Mouse (Mus musculus) gastrocnemius, adult 2 months (tissue): ENCODE data around the gene Mta3. TPM values are rescaled to one million over a fixed set of nuclear protein-coding genes. Genes with fewer than 3 reads are reported as not detected.

Source experiments
- DNase-seq: peaks from one replicate; pipeline ENCODE4 v3.0.0; 2022
- H3K27ac ChIP-seq: fragments of 200-600 bp; 2 replicates; pipeline ENCODE4 v1.8.1; 2022; ENCODE audit warnings: mild to moderate bottlenecking
- H3K4me3 ChIP-seq: fragments of 200-600 bp; 2 replicates; pipeline ENCODE4 v1.8.1; 2022; ENCODE audit warnings: mild to moderate bottlenecking, moderate library complexity
- CTCF ChIP-seq: fragments of 200-600 bp; IDR thresholded peaks from 2 replicates; pipeline ENCODE4 v1.8.1; 2022; ENCODE audit warnings: antibody characterized with exemption, mild to moderate bottlenecking, moderate library complexity
- intact Hi-C: fragments of 180-260 bp; cut with DNase I; formaldehyde crosslinking; loops from one replicate; pipeline ENCODE4 v1.15.1; 2025
- total RNA-seq, 2 experiments: library from RNA; stranded (reverse); gene quantifications; 2 replicates each; pipeline ENCODE4 v1.2.3; 2021

Mta3 gene
- total RNA-seq, 2 experiments from 2014 or later = 7.7 to 10.2 TPM

DNA sequence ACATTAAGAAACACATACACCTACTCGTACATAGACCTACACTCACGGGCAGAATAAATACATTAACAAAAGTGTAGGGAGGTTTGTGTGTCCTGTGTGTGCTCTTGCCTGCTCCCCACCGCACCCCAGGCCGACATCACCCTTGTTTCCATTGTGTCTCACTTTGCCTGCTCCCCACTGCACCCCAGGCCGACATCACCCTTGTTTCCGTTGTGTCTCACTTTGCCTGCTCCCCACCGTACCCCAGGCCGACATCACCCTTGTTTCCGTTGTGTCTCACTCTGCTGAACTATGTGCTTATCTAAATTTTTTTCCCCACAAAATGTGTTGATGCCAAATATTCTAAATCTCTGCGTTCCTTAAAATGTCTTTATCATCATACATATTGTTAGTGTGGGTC is 15.2 kb downstream of the Mta3 start:
- Histone ChIP-seq H3K4me3 (no peak overlapping the region), H3K27ac (no peak overlapping the region)
- DNase-seq = no peak
- TF ChIP-seq CTCF = no peak
- intact Hi-C loops = no loop called here

DNA sequence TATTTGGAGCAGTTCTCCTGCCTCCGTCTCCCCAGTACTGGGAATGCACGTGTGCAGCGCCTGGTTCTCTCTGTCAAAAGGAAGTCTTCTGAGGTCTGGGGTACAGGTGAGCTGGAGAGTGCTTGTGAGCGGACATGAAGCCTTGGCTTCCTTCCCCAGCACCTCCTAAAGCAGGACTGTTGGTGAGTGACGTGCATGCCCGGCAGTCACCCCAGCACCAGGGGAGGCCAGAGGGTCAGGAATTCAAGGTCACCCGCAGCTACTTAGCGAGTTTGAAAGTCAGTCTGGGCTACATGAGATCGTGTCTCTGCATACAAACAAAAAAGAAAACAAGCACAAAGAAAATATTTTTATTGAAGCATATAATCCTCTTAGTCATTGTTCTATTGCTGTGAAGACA is 17.1 kb downstream of the Mta3 start:
- no peak overlapping the region for H3K4me3 ChIP-seq
- intact Hi-C loops = no loop called here
- DNase-seq = no peak
- no peak overlapping the region for H3K27ac ChIP-seq
- TF ChIP-seq CTCF = no peak

DNA sequence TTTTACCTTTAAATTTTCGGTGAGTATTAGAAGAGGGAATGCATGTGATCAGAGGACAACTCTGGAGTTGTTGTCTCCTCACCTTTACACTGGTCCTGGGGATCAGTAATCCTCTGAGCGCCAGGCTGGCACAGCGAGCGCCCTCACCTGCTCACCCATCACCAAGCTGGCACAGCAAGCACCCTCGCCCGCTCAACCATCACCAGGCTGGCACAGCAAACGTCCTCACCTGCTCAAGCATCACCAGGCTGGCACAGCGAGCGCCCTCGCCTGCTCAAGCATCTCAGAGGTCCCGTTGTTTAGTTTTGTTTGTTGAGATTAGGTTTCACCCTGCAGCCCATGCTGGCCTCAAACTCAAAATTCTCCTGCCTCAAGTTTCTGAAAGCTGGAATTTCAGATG is 20.5 kb downstream of the Mta3 start:
- Histone ChIP-seq H3K4me3 (no peak overlapping the region), H3K27ac (no peak overlapping the region)
- no peak for TF ChIP-seq CTCF
- DNase-seq = no peak
- intact Hi-C loops = no loop called here

DNA sequence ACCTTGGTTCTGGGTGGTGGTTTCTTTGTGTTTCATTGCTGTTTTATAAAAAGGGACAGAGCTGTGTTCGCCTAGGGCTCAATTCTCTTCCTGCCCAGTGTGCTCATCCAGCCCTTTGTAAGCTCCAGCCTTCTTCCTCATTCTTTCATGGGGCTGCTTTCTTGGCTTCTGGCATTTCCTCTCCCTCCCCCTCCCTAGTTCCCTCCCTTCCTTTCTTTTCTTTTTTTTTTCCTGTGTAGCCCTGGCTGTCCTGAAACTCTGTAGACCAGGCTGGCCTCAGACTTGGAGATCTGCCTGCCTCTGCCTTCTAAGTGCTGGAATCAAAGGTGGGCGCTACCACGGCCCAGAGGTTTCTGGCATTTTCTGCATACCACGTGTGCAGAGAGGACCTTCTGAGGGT is 21.7 kb downstream of the Mta3 start:
- H3K27ac ChIP-seq = no peak overlapping the region
- TF ChIP-seq CTCF = no peak

DNA sequence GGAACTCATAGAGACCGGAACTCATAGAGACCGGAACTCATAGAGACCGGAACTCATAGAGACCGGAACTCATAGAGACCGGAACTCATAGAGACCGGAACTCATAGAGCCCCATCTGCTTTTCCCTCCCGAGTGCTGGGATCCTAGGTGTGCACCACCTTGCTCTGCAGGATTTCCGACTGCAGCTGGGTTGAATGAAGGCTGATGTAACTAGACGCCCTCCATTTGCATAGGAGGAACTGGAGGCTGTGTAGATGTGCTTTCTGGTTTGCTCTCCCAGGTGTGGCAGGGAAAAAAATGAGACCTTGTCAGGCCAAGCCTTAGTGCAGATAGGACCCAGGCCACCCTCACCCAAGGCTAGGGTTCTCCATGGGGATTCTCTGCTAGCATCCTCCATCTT is 23.1 kb downstream of the Mta3 start:
- no peak for DNase-seq
- intact Hi-C loops = no loop called here
- Histone ChIP-seq H3K4me3 (no peak overlapping the region), H3K27ac (no peak overlapping the region)
- TF ChIP-seq CTCF = no peak

More for the DNA sequence above, 21.7 kb downstream of the Mta3 start:
- H3K4me3 ChIP-seq = no peak overlapping the region
- intact Hi-C loops = no loop called here
- no peak for DNase-seq

DNA sequence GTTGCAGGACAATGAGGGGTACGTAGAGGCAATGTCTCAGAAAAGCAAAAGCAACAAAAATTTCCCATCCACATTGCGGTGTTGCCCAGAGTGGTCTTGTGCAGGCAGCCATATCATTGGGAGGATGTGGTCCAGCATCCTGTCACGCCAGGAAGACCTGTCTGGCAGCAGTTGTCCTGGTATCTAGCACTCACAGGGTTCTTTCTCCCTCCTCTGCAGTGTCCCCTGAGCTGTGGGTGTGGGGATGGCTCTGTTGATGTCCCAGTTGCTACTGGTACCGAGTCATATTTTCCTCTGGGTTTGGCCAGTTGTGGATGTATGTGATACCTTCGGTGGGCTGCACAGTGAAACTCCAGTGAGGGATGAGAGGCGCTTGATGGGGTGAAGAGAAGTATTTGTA is 24.2 kb downstream of the Mta3 start:
- TF ChIP-seq CTCF = no peak
- intact Hi-C loops = loop anchor here (5.0 kb wide), 1 partner anchor 98 kb away; the partner anchor contains the start of gene Kcng3
- no peak overlapping the region for H3K4me3 ChIP-seq
- no peak overlapping the region for H3K27ac ChIP-seq
- DNase-seq = no peak

DNA sequence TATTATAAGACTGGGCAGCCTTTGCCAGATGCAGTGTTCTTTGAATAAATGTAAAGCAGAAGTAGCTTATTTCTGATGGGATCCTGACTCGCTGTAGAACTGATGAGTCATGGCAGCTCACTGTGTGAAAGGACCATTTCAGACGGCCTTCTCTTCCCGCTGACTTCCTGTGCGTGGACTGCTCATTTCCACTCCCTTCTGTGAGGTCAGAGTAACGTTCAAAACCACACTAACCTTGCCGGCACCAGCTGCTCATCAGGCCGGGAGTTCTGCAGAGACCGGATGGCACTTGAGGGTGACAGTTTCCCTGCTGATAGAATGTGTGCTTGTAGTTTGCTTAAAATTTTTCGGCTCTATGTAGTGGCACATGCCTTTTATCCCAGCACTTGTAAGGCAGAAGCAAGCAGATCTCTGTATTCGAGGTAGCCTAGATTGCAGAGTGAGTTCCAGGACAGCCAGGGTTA is 26.2 kb downstream of the Mta3 start:
- peak overlapping the region; percentile 56 for H3K27ac ChIP-seq
- no peak for DNase-seq
- no peak for TF ChIP-seq CTCF
- H3K4me3 ChIP-seq = peak overlapping the region; percentile 32
- intact Hi-C loops = loop anchor here (5.0 kb wide), 1 partner anchor 100 kb away; the partner anchor contains the start of gene Kcng3

DNA sequence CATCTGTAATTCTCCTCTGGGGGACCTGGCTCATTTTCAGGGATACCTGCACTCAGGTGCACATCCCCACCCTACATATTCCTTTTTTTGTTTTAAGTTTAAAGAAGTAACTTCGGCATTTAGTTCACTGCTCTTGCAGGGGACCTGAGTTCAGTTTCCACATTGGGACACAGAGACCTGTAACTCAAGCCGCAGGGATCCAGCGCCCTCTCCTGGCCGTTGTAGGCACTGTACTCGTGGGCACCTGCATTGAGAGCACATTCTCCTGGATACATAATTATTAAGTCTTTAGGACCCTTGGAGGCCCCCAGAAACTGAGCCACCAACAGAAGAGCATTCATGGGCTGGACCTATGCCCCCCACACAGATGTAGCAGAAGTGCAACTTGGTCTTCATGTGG is 26.8 kb downstream of the Mta3 start:
- intact Hi-C loops = loop anchor here (5.0 kb wide), 1 partner anchor 100 kb away; the partner anchor contains the start of gene Kcng3
- no peak overlapping the region for H3K4me3 ChIP-seq
- DNase-seq = peak; percentile 61
- peak; percentile 80 for TF ChIP-seq CTCF
- no peak overlapping the region for H3K27ac ChIP-seq

DNA sequence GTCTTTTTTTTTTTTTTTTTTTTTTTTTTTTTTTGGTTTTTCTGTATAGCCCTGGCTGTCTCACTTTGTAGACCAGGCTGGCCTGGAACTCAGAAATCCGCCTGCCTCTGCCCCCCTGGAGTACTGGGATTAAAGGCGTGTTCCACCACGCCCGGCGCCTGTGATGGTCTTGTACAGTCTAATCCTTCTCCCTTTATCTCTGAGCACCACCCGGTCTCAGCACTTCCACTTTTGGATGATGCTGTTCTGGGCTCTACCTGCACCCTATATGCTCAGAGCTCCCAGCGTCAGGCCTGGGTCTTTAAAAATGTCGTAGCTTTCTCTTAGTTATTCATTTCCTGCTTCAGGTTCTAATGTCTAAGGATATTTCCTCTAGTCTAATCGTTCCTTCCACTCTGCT is 30.7 kb downstream of the Mta3 start:
- DNase-seq = no peak
- Histone ChIP-seq H3K27ac (no peak overlapping the region), H3K4me3 (no peak overlapping the region)
- intact Hi-C loops = no loop called here
- TF ChIP-seq CTCF = no peak

DNA sequence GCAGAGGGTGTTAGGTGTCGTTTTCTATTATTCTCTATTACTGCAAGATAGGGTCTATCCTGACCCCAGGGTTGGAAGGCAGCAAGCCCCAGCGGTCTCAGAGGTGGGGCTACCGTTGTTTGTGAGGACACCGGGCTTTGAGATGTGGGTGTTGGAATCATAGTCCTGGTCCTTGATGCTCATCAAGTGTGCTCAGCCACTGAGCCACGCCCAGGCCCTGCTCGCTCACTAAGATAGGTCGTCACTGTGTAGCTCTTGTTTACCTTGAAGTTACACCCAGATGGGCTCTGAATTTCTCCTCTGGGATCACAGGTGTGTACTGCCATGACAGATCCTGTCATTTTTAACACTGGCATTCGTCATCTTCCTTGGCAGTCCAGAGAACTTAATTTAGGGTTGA is 31.8 kb downstream of the Mta3 start:
- no peak for TF ChIP-seq CTCF
- intact Hi-C loops = no loop called here

DNA sequence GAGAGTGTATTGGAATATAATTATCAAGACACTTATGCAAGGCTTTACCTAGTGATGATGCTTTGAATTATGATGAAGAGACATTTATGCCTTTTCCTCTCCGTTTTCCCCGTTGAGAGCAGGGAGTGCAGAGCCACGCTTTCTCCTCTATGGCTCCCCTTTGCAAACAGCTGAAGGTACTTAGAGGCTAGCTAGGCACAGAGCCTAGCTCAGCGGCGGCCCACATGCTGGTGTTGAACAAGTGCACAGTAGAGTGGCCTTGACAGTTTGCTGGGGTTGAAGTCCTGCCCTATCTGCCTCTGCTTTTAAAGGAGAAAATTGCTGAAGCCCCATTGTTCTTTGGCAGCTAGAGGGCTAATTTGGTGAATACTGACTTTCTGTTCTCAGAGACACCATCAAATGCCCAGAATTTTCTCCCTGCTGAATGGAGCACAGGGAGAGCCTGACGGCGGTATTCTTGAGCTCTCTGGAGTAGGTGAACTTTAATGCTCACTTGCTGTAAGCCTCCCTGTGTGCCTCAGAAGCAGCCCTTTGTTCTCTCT is 34.2 kb downstream of the Mta3 start:
- no peak for DNase-seq
- no peak for TF ChIP-seq CTCF
- intact Hi-C loops = no loop called here
- H3K27ac ChIP-seq = no peak overlapping the region
- no peak overlapping the region for H3K4me3 ChIP-seq

More for the DNA sequence above, 31.8 kb downstream of the Mta3 start:
- H3K4me3 ChIP-seq = no peak overlapping the region
- no peak for DNase-seq
- H3K27ac ChIP-seq = no peak overlapping the region

DNA sequence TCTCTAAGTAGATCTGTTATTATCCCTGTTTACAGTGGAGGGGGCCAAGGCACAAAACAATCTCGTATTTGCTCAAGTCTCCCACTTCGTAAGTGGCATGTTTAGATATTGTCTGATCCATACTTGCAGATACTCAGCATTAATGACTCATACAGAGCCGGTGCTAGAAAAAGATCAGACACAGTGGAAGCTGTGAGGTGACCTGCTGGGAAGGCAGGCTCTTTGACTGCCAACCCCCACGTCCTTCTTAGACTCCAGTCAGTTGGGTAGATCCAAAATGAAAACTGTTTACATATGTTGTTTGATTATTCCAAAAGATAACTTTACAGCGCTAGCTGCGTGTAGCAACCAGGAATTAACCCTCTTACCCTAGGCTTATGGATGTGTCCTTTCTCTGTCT is 35.3 kb downstream of the Mta3 start:
- Histone ChIP-seq H3K27ac (no peak overlapping the region), H3K4me3 (no peak overlapping the region)
- intact Hi-C loops = no loop called here
- no peak for DNase-seq
- no peak for TF ChIP-seq CTCF

DNA sequence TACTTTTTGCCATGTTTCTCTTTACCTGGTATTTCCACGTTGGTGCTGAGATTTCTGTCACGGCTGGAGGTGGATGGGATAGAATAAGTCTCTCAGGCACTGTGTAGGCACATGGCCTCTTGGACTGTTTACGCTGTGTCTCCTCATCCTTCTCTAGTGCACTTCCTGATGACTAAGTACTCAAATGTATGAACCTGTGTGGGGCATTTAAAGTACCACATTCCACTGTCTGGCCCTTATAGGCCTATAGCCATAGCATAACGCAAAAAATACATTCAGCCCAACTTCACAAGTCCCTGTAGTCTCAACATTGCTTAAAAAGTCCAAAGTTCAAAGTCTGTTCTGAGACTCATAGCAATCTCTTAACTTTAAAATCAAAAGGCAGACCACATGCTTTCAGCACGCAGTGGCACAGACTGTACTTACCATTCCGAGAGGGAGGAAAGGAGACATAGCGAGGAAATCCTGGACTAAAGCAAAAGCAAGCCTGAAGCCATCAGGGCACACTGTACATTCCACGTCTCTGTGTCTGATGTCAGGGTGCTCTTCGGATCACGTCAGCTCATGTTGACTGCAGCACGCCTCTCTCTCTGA is 38.4 kb downstream of the Mta3 start:
- TF ChIP-seq CTCF = no peak
- intact Hi-C loops = no loop called here
- Histone ChIP-seq H3K4me3 (no peak overlapping the region), H3K27ac (no peak overlapping the region)
- DNase-seq = no peak

DNA sequence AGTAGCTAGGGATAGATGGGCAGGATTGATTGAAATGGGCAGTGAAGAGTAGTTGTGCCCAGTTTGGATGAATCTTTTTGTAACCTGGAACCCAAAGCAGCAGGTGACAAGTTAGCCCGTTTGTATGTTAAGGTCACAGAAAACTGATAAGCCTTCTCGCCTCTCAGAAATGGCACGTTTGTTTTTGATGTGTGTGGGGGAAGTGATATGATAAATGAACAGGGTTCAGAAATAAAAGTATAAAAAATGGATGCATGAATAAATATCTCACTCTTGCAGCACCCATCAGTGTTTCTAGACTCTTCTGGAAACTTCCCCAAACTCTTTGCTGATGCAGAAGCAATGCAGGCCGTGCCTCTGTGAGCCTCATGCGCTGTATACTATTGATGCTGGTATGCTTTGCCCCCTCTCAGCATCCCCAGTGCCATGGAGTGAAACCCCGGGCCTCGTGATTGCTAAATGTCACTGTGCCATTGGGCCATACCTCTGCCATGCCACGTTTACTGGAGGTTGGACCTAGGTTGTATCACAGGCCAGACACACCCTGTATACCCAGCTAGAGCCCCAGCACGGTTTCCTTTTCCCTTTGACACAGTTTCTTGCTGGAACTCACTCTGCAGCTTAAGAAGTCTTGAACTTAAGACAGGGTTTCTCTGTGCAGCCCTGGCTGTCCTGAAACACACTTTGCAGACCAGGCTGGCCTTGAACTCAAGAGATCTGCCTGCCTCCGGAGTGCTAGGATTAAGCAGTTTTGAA is 41.6 kb downstream of the Mta3 start:
- intact Hi-C loops = no loop called here
- TF ChIP-seq CTCF = no peak
- Histone ChIP-seq H3K27ac (no peak overlapping the region), H3K4me3 (no peak overlapping the region)
- no peak for DNase-seq
